8 mouse cellular contexts compared by ENCODE assay signal in the genomic region with DNA sequence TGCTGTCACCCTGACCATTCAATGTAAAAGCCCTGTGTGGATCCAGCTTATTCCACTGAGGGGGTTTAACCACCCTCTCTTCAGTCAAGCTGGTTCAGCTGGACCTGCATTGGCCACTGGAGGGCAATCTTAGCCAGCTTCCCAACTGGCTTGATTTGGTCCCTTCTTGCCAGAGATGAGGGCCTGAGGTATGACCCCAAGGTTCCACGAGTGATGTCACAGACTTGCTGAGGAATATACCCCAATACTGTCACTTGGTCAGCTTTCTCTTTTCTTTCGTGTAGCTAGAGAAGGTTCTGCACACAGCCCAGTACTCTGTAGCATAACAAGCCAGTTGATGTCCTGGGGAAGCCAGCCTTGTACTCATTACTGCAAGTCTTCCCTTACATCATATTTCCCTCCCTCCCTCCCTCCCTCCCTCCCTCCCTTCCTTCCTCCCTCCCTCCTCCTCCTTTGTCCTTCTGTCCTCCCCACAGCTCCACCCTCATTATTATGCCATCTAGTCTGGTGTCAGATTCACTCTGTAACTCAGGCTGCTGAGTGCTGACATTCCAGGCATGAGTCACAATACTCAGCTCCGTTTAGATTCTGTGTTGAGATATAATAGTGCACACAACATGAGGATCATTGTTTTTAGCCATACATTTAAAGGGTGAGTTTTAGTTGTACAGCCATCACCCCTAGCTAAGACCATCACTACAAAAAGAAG. TPM values are rescaled to one million over a fixed set of nuclear protein-coding genes. Genes with fewer than 3 reads are reported as not detected.
DNase-seq lines count a peak whose midpoint lies in the region; ATAC-seq and TF ChIP-seq lines count a peak whose summit lies in the region.

No protein-coding gene starts in this region.

- no peak overlapping the region for H3K4me2 ChIP-seq in liver, embryonic 12.5 days
- H3K4me2 ChIP-seq in forebrain, postnatal 0 days (ENCODE audit: low read depth), result no peak overlapping the region
- no peak overlapping the region for H3K4me2 ChIP-seq in lung, embryonic 16.5 days (ENCODE audit: low read depth, low read length)

- ATAC-seq in liver, embryonic 12.5 days, result no peak
- peak; percentile 76 for ATAC-seq in forebrain, postnatal 0 days
- peak; percentile 53; the same call in 1 of the 2 replicates for ATAC-seq in lung, embryonic 16.5 days (ENCODE audit: low read depth)

- H3K4me3 ChIP-seq in liver, embryonic 12.5 days, result no peak overlapping the region
- H3K4me3 ChIP-seq in cerebellum, adult 2 months (replicated peaks; ENCODE audit: insufficient read depth, low read depth, low read length), result no peak overlapping the region
- no peak overlapping the region for H3K4me3 ChIP-seq in forebrain, postnatal 0 days (ENCODE audit: low read depth, low read length)
- no peak overlapping the region for H3K4me3 ChIP-seq in lung, embryonic 16.5 days (ENCODE audit: low read length)

- WGBS in liver, embryonic 12.5 days (ENCODE audit: insufficient replicate concordance), result 26% methylated on average over 3 of the region's 3 CpGs
- 15% methylated on average over 3 of the region's 3 CpGs for WGBS in cerebellum, adult 2 months
- WGBS in forebrain, postnatal 0 days, result 24% methylated on average over 3 of the region's 3 CpGs
- 10% methylated on average over 3 of the region's 3 CpGs for WGBS in lung, embryonic 16.5 days

- DNase-seq in liver, result peak; percentile 35
- peak in 1 of 2 experiments; percentile 17 for DNase-seq in cerebellum, adult 2 months
- DNase-seq in forebrain, postnatal 0 days, result peak; percentile 75
- DNase-seq in kidney, postnatal 14 days, result peak; percentile 57
- DNase-seq in retina, postnatal 7 days (ENCODE audit: low read depth, low spot score), result peak; percentile 44
- no peak for DNase-seq in c-Kit-positive CD71-positive TER-119-positive erythroid progenitor cells, embryonic 14.5 days (ENCODE audit: low spot score)

- peaks cover 4% of the 10 kb centered on the region; the same call in 1 of the 2 replicates for H3K4me1 ChIP-seq in liver, embryonic 12.5 days
- no peaks in the 10 kb centered on the region for H3K4me1 ChIP-seq in cerebellum, adult 2 months (ENCODE audit: control insufficient read depth, insufficient read depth, low read length)
- H3K4me1 ChIP-seq in forebrain, postnatal 0 days (ENCODE audit: insufficient read depth), result no peaks in the 10 kb centered on the region
- H3K4me1 ChIP-seq in lung, embryonic 16.5 days (replicated peaks; ENCODE audit: control insufficient read depth, insufficient read depth, low read length), result peaks cover 4% of the 10 kb centered on the region; the same call in 1 of the 2 replicates

- TF ChIP-seq POLR2A in cerebellum, adult 2 months (IDR thresholded peaks at IDR 0.05; ENCODE audit: borderline replicate concordance, insufficient read depth, low read length), result no peak

- TF ChIP-seq CTCF in cerebellum, adult 2 months (IDR thresholded peaks at IDR 0.05; ENCODE audit: borderline replicate concordance, insufficient read depth, low read depth, low read length), result peak; percentile 68
- TF ChIP-seq CTCF in forebrain, postnatal 0 days (IDR thresholded peaks at IDR 0.05; ENCODE audit: low read depth), result peak; percentile 91

- H3K9ac ChIP-seq in liver, embryonic 12.5 days, result no peak overlapping the region
- no peak overlapping the region for H3K9ac ChIP-seq in forebrain, postnatal 0 days
- no peak overlapping the region for H3K9ac ChIP-seq in lung, embryonic 16.5 days (ENCODE audit: low read length)

- no peaks in the 10 kb centered on the region for H3K27me3 ChIP-seq in liver, embryonic 12.5 days (replicated peaks)
- no peaks in the 10 kb centered on the region; the same call in 1 of the 2 replicates for H3K27me3 ChIP-seq in cerebellum, adult 2 months (ENCODE audit: control insufficient read depth, insufficient read depth, low read length)
- no peaks in the 10 kb centered on the region for H3K27me3 ChIP-seq in forebrain, postnatal 0 days (ENCODE audit: insufficient read depth, low read length)
- H3K27me3 ChIP-seq in lung, embryonic 16.5 days (ENCODE audit: control insufficient read depth, insufficient read depth, low read depth, low read length), result no peaks in the 10 kb centered on the region

- H3K9me3 ChIP-seq in liver, embryonic 12.5 days (replicated peaks), result no peaks in the 10 kb centered on the region
- no peaks in the 10 kb centered on the region for H3K9me3 ChIP-seq in forebrain, postnatal 0 days (ENCODE audit: low read length)
- H3K9me3 ChIP-seq in lung, embryonic 16.5 days (ENCODE audit: control insufficient read depth, low read length), result no peaks in the 10 kb centered on the region

- H3K36me3 ChIP-seq in liver, embryonic 12.5 days, result no peaks in the 10 kb centered on the region
- no peaks in the 10 kb centered on the region for H3K36me3 ChIP-seq in forebrain, postnatal 0 days (ENCODE audit: insufficient read depth)
- H3K36me3 ChIP-seq in lung, embryonic 16.5 days (ENCODE audit: control insufficient read depth, insufficient read depth, low read length), result no peaks in the 10 kb centered on the region

- H3K27ac ChIP-seq in liver, embryonic 12.5 days, result no peak overlapping the region
- H3K27ac ChIP-seq in cerebellum, adult 2 months (ENCODE audit: insufficient read depth, low read length), result no peak overlapping the region
- H3K27ac ChIP-seq in forebrain, postnatal 0 days (ENCODE audit: low read depth, low read length), result no peak overlapping the region
- no peak overlapping the region for H3K27ac ChIP-seq in lung, embryonic 16.5 days (ENCODE audit: low read length)

RNA-seq across cellular contexts. Expression of a gene that starts 4.3 kb away (rescaled TPM):
- polyA plus RNA-seq in liver, embryonic 12.5 days (2016; fragmentation: Nextera tagmentation; extraction: Ambion mirVana), result not detected in 2 replicates
- 0.03 and 0.08 TPM in 2 replicates for polyA plus RNA-seq in cerebellum, adult 2 months (2012; rRNA removed)
- not detected in 2 replicates for total RNA-seq in forebrain, postnatal 0 days (2014; rRNA removed)
- polyA plus RNA-seq in forebrain, postnatal 0 days (2015; fragmentation: Nextera tagmentation; extraction: Ambion mirVana), result 0.12 TPM in 1 of 2 replicates, not detected in the other
- 0.06 TPM in 1 of 2 replicates, not detected in the other for polyA plus RNA-seq in lung, embryonic 16.5 days (2015; fragmentation: Nextera tagmentation; extraction: Ambion mirVana)

RNA-seq across cellular contexts. Expression of a gene that starts 43.1 kb away (rescaled TPM):
- 35.4 and 36.6 TPM in 2 replicates for polyA plus RNA-seq in liver, embryonic 12.5 days (2016; fragmentation: Nextera tagmentation; extraction: Ambion mirVana)
- polyA plus RNA-seq in cerebellum, adult 2 months (2012; rRNA removed), result 82.6 and 86.9 TPM in 2 replicates
- 73.6 and 76.3 TPM in 2 replicates for total RNA-seq in forebrain, postnatal 0 days (2014; rRNA removed)
- polyA plus RNA-seq in forebrain, postnatal 0 days (2015; fragmentation: Nextera tagmentation; extraction: Ambion mirVana), result 52.2 and 67.5 TPM in 2 replicates
- 127 and 136 TPM in 2 replicates for polyA plus RNA-seq in lung, embryonic 16.5 days (2015; fragmentation: Nextera tagmentation; extraction: Ambion mirVana)
